Mouse (Mus musculus) embryonic facial prominence, embryonic 14.5 days (tissue): ENCODE measurements at regions not wholly inside any gene's neighbourhood (a gene's known extent, or its start where the extent isn't known, plus 50 kb on each side); places are given as distances from the start of the nearest gene placed in this dataset.

ENCODE experiments used
- ATAC-seq: fragments of 200-750 bp; cut with Nextera tagmentation; 2 replicates; pipeline ENCODE4 v1.8.0; 2017; ENCODE audit warnings: low read depth, moderate number of reproducible peaks, moderate TSS enrichment
- DNase-seq: peaks from one replicate; pipeline ENCODE4 v3.0.0-alpha.2; 2015; ENCODE audit warnings: low spot score
- H3K27ac ChIP-seq: fragments of 300-500 bp; sonication (generic); replicated peaks from 2 replicates; pipeline ENCODE4 v1.5.1; 2014; ENCODE audit warnings: low read depth, mild to moderate bottlenecking, low read length, moderate library complexity
- H3K27me3 ChIP-seq: fragments of 300-500 bp; sonication (generic); replicated peaks from 2 replicates; pipeline ENCODE4 v1.6.1; 2014; ENCODE audit warnings: low read length; ENCODE audit not compliant: control insufficient read depth, insufficient read depth
- H3K36me3 ChIP-seq: fragments of 300-500 bp; sonication (generic); 2 replicates; pipeline ENCODE4 v1.6.1; 2014; ENCODE audit warnings: low read length, mixed read lengths; ENCODE audit not compliant: control insufficient read depth, insufficient read depth
- H3K4me1 ChIP-seq: fragments of 300-500 bp; sonication (generic); 2 replicates; pipeline ENCODE4 v1.6.1; 2014; ENCODE audit warnings: antibody characterized with exemption, low read length; ENCODE audit not compliant: control insufficient read depth, insufficient read depth
- H3K4me2 ChIP-seq: fragments of 300-500 bp; sonication (generic); 2 replicates; pipeline ENCODE4 v1.6.1; 2014; ENCODE audit warnings: low read depth, mild to moderate bottlenecking, low read length, moderate library complexity, mixed read lengths
- H3K4me3 ChIP-seq: fragments of 300-500 bp; sonication (generic); 2 replicates; pipeline ENCODE4 v1.5.1; 2014; ENCODE audit warnings: low read depth, mild to moderate bottlenecking, low read length
- H3K9ac ChIP-seq: fragments of 300-500 bp; sonication (generic); 2 replicates; pipeline ENCODE4 v1.6.1; 2014; ENCODE audit warnings: low read depth, mild to moderate bottlenecking, low read length, moderate library complexity, mixed read lengths
- H3K9me3 ChIP-seq: fragments of 300-500 bp; sonication (generic); 2 replicates; pipeline ENCODE4 v1.6.1; 2016; ENCODE audit warnings: low read length; ENCODE audit not compliant: control insufficient read depth
- WGBS: fragments of 180-500 bp; shearing (Covaris S2); extraction: QIAGEN DNeasy Blood & Tissue Kit; methylation state at CpG from one replicate; pipeline ENCODE4 v1.1.7; 2014; 5-methylcytosine and 5-hydroxymethylcytosine counted together

DNA sequence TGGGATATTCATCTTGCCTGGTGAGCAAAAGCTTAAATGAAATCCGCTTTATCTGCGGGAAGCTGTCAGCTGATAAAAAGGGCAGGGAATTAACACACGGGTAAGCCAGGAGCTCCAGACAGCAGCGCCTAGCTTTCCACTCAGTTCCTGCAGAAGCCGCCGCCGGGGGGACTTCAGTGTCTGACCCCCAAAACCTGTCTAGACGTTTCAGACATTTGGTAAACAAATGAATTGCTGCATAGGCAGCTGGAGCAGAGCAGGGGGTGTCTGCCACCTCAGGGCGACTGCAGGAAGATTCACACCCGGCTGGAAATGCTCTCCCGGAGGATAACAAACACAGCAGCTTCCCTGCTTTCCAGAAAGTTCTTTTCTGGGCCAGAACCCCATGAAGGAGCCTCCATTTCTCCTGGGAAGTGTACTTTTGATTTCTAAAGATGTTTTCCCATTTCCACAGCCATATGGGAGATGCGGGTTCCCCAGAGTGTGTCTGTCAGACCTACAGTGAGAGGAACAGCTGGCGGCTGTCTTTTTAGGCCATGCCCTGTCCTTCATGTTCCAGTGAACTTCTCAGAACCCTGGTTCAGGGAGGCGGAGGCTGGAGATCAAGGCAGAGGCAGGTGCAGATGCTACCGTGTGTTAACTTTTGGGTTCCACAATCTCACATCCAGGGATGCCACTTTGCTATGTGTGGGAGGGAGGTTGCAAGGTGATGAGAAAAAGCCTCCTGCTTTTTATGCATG, 58.7 kb upstream of the Pmepa1 start:
- no peaks in the 10 kb centered on the region for H3K27me3 ChIP-seq
- 14% methylated on average over 15 of the region's 15 CpGs for WGBS
- H3K4me2 ChIP-seq = no peak overlapping the region; the same call in 1 of the 2 replicates
- peak overlapping the region; percentile 22 for H3K9ac ChIP-seq
- peak overlapping the region; percentile 71 for H3K27ac ChIP-seq
- DNase-seq (peak; percentile 56), ATAC-seq (no peak)
- no peaks in the 10 kb centered on the region for H3K36me3 ChIP-seq
- H3K4me1 ChIP-seq = peaks cover 43% of the 10 kb centered on the region
- H3K9me3 ChIP-seq = no peaks in the 10 kb centered on the region
- no peak overlapping the region for H3K4me3 ChIP-seq

DNA sequence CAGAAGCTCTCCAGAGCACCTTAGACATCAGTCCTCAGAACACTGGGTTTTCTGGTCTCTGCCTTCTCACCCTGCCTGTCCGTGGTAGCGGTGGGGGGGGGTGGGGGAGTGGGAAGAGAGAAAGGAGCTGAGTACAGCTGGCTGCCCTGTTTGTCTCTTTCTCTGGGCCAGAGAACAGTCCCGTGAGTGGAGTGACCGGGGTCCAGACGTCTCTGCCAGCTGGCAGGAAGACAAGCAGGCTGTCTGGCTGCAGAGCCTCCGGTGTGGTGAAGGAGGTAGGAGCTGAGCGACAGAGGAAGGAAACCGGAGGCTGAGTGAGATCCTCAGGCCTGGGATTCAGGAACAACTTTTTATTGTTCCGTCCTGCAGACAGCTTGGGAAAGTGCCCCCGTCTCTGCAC, 59.5 kb upstream of the Pmepa1 start:
- ATAC-seq = peak; percentile 51
- Histone ChIP-seq H3K4me1 (peaks cover 51% of the 10 kb centered on the region), H3K4me3 (no peak overlapping the region), H3K27me3 (no peaks in the 10 kb centered on the region), H3K9me3 (no peaks in the 10 kb centered on the region), H3K36me3 (no peaks in the 10 kb centered on the region), H3K27ac (peak overlapping the region; percentile 71), H3K9ac (no peak overlapping the region), H3K4me2 (no peak overlapping the region)
- DNase-seq = peak; percentile 82
- whole genome bisulfite sequencing = 10% methylated on average over 10 of the region's 10 CpGs

DNA sequence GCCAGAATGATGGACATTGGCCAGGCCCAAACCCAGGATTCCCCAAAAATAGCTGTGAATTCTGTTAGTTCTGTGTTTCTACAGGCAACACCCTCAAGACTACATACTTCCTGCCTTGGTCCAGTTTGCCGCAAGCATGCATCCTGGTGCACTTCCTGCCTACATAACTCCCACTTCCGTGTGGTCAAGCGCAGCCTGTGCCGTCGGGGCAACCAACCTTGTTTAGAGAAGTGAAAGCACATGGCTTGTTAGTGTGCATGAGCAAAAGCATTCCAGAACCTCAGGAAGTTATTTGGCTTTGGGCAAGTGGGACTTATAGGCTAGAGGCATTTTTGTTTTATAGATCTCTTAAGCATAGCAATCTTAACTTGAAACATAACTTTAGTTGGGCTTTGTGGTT, 61.3 kb upstream of the Pmepa1 start:
- Histone ChIP-seq H3K4me1 (peaks cover 66% of the 10 kb centered on the region), H3K27ac (no peak overlapping the region), H3K27me3 (no peaks in the 10 kb centered on the region), H3K4me3 (no peak overlapping the region), H3K4me2 (no peak overlapping the region), H3K9ac (no peak overlapping the region), H3K9me3 (no peaks in the 10 kb centered on the region), H3K36me3 (no peaks in the 10 kb centered on the region)
- WGBS = 58% methylated on average over 5 of the region's 5 CpGs
- peak; percentile 40 for DNase-seq
- no peak for ATAC-seq

DNA sequence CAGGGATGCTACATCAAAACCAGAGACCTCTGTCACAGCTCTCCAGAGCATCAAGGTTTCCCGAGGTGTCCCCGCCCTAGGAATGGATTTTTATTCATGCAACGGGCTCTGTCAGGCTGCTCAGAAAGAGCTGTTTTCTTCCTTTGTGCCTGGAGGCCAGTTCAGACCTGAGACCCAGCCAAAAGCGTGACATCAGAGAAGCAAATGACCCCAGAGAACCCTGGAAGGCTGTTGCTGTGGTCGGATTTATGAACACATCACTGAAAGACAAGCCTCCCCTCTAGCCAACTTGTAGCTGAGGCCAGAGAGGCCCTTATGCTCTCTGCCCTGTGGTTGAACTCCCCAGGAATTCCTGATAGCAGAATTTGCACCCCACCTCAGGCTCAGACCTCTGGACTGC, 62.3 kb upstream of the Pmepa1 start:
- no peaks in the 10 kb centered on the region for H3K36me3 ChIP-seq
- 35% methylated on average over 5 of the region's 5 CpGs for WGBS
- peaks cover 75% of the 10 kb centered on the region for H3K4me1 ChIP-seq
- H3K4me2 ChIP-seq = no peak overlapping the region
- no peak overlapping the region for H3K9ac ChIP-seq
- no peaks in the 10 kb centered on the region for H3K9me3 ChIP-seq
- DNase-seq (peak; percentile 70), ATAC-seq (no peak)
- H3K4me3 ChIP-seq = no peak overlapping the region
- no peak overlapping the region; the same call in 1 of the 2 replicates for H3K27ac ChIP-seq
- H3K27me3 ChIP-seq = no peaks in the 10 kb centered on the region

DNA sequence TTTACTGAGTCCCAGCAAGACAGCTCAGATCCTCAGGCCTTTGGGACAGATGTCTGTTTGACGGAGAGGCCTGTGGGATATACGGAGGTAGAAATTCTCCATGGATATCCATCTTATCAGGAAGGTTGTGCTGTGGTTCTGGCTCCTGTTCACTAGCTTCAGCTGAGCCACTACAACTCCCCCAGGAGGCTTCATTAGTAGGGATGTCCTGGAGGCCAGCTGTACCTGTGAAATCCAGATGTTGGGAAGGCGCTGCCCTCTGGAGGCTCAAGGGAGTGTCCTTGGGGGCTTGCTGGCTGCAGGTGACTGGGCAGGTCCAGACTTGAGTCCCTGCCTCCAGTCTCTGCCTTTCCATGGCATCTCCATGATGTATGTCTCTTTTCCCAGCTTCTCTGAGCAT, 62.9 kb upstream of the Pmepa1 start:
- no peak overlapping the region for H3K4me2 ChIP-seq
- WGBS = 64% methylated on average over 3 of the region's 3 CpGs
- H3K36me3 ChIP-seq = no peaks in the 10 kb centered on the region
- H3K4me3 ChIP-seq = no peak overlapping the region
- no peak overlapping the region for H3K9ac ChIP-seq
- H3K27ac ChIP-seq = no peak overlapping the region; the same call in 1 of the 2 replicates
- ATAC-seq (no peak), DNase-seq (no peak)
- H3K9me3 ChIP-seq = no peaks in the 10 kb centered on the region
- peaks cover 73% of the 10 kb centered on the region for H3K4me1 ChIP-seq
- H3K27me3 ChIP-seq = no peaks in the 10 kb centered on the region

DNA sequence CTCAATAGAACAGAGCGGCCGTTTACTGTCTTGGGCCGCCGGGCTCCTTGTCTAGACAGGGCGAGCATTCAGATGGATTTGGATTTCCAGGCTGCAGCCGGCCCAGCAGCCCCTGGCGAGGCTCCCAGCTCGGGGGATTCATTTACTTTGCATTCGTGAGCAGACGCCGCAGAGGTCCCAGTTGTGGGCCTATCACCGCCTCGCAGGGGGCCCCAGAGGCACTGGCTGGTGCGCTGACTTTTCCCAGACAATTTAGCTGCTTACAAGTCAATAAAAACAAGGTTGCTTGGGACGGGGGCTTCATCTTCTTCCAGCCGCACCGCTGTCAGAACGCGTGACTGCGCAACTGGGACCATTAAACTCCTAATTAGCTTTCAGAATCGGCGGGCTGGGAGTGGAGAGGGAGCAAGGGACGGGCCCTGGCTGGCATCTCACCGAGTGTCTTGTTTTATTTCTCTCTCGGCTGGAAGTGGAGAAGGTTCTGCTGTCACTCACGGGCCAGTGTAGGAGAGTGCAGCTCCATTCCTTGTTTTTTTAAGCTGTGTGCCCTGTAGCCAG, 63.8 kb upstream of the Pmepa1 start:
- WGBS = 3% methylated on average over 26 of the region's 26 CpGs
- ATAC-seq = peak; percentile 72
- H3K4me1 ChIP-seq = peaks cover 64% of the 10 kb centered on the region
- no peaks in the 10 kb centered on the region for H3K27me3 ChIP-seq
- H3K27ac ChIP-seq = peak overlapping the region; percentile 75
- DNase-seq = peak; percentile 91
- peak overlapping the region; percentile 17; the same call in 1 of the 2 replicates for H3K9ac ChIP-seq
- peak overlapping the region; percentile 50 for H3K4me2 ChIP-seq
- no peaks in the 10 kb centered on the region for H3K36me3 ChIP-seq
- peak overlapping the region; percentile 16; the same call in 1 of the 2 replicates for H3K4me3 ChIP-seq
- H3K9me3 ChIP-seq = no peaks in the 10 kb centered on the region

DNA sequence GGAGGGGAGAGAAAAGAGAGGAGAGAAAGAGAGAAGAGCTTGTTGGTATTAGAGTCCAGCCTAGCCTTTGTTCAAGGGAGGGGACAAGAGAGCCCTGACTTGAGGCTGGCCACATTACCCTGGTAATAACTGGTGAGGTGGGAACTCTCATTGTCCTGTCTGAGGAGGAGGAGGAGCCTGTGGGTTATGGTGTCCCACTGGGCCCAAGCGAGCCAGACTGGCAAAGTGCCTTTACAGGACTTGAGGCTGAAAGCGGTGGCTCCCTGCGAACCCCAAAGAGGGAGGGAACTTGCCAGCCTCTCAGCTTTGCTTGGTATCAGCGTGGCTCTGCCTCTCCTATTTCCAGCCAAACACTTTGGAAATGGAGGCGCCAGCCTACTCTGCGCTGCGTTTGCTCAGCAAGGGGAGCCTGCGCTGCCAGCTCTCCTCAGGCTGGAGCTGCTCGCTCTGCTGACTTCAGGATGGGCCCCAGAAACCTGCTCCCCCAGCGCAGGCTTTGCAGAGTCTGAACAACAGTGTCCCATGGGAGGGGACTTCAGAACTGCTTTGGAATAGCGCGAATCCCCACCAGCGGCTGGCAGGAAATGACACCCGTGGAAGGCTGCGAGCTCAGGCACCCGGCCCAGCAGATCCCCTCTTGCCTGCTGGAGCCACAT, 66.4 kb upstream of the Pmepa1 start:
- ATAC-seq = peak; percentile 19; the same call in 1 of the 2 replicates
- Histone ChIP-seq H3K4me2 (no peak overlapping the region; the same call in 1 of the 2 replicates), H3K4me1 (peaks cover 50% of the 10 kb centered on the region), H3K9ac (peak overlapping the region; percentile 19; the same call in 1 of the 2 replicates), H3K9me3 (no peaks in the 10 kb centered on the region), H3K4me3 (no peak overlapping the region), H3K36me3 (no peaks in the 10 kb centered on the region), H3K27me3 (no peaks in the 10 kb centered on the region), H3K27ac (peak overlapping the region; percentile 49)
- peak; percentile 68 for DNase-seq
- 49% methylated on average over 16 of the region's 16 CpGs for WGBS

DNA sequence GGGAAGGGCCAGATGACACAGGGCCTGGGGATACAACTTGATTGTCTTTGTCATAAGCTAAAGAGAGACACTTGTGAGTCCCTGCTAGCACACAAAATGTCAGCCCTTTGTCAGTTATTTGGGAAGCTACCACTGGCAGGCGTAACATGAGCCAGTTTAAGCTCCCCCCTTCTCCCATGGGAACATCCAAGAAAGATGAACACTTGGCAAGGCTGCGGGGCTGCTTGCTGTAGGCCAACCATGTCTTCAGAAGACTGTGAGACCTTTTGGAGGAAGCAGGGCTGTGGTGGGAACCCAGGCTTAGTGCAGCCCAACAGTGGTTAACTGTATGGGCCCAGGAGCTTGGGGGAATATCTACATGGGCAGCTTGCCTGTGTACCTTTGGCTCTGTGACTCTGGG, 67.3 kb upstream of the Pmepa1 start:
- H3K36me3 ChIP-seq = no peaks in the 10 kb centered on the region
- no peaks in the 10 kb centered on the region for H3K27me3 ChIP-seq
- no peak overlapping the region for H3K9ac ChIP-seq
- no peak overlapping the region for H3K4me3 ChIP-seq
- ATAC-seq = no peak
- no peak overlapping the region for H3K4me2 ChIP-seq
- peaks cover 48% of the 10 kb centered on the region for H3K4me1 ChIP-seq
- no peaks in the 10 kb centered on the region for H3K9me3 ChIP-seq
- peak; percentile 59 for DNase-seq
- 69% methylated on average over 2 of the region's 2 CpGs for WGBS
- H3K27ac ChIP-seq = 0 out of 2 replicates have a peak overlapping the region, but pooled peaks have one; percentile 49
